Mouse (Mus musculus) layer of hippocampus, adult 9-10 months (tissue): ENCODE measurements around the gene Best2.

ENCODE experiments used
- DNase-seq: peaks from one replicate; pipeline ENCODE4 v3.0.0; 2022; ENCODE audit warnings: low spot score

The Best2 gene

DNA sequence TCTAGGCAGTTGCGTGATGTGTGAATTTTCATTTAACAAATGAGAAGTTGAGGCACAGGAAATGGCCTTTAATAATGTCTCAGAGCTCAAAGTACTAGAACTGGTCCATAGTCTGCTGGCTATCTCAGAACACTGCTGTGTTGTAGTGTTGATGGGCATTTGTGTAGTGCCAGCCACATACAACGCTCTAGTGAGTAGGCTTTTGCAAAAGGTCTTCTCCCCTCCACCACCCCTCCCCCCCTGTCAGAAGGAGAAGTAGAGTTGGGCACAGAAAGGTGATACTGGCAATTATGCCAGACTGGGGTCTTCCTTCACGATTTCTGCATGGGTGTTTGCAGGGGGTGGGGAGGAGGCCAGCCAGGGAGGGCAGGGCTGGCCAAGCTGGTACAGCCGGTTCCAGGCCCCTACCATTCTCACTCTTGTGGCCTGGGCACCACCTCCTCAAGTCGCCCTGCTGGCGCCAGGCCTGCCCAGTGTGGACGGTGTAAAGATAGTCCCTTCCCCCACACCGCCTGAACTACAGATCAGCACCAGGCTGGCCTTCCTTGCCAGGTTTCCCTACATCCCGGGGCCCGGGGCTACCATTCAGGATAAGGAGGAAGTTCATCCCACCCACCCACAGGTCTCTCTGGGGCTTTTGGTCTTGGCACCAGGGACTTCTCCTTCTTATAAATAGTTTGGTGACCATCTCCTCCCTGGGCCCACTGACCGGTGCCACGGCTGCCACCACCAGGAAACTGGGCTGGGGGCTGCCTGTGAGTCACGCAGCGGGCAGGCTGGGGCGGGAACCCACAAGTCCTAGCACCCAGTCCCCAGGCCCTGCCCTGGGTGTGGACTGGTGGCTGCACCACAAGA is 32.5 kb downstream of the Best2 start:
- DNase-seq: no peak

- DNase-seq: no peak
Measured at GRCm38 (mm10) chr8:84980622-84981358, 33.5 kb downstream of the Best2 start.

- peak; percentile 91 for DNase-seq
Measured at GRCm38 (mm10) chr8:84979599-84980421, 34.5 kb downstream of the Best2 start.

DNA sequence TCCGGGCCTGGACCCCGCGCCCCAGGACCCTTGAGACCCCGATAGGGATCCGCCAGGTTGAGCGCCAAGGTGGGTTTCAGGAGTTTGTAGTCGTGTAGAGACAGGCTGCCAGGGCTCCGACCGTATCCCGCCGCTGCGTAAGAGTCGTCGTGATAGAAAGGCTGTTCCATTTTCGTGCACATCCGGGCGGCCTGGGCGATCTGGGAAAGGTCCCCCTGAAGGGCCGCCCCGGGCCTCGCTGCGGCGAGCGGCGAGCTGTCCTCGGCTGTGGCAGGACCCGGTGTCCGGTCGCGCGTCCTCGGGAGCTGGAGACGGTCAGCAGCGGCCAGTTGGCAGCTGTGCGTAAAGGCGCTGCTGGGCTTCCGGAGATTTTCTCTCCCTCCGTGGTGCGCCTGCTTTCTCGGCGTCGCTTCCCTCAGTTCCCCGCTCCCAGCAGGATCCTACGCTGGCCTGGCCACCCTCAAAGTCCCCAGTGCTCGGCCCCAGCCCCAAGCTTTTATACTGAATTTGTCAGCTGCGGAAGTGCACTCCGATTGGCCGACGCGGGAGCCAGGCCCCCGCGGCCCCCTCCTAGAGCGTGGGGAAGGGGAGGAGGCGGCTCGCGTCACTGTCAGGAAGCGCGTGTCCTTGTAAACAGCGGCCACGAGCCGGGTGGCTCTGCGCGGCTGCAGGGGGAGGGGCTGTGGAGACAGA is 35.9 kb downstream of the Best2 start, which contains the start of gene Junb:
Junb (minus strand) TSS at position 471 of the 693 bp plus-strand sequence.
- peak; percentile 96 for DNase-seq

DNA sequence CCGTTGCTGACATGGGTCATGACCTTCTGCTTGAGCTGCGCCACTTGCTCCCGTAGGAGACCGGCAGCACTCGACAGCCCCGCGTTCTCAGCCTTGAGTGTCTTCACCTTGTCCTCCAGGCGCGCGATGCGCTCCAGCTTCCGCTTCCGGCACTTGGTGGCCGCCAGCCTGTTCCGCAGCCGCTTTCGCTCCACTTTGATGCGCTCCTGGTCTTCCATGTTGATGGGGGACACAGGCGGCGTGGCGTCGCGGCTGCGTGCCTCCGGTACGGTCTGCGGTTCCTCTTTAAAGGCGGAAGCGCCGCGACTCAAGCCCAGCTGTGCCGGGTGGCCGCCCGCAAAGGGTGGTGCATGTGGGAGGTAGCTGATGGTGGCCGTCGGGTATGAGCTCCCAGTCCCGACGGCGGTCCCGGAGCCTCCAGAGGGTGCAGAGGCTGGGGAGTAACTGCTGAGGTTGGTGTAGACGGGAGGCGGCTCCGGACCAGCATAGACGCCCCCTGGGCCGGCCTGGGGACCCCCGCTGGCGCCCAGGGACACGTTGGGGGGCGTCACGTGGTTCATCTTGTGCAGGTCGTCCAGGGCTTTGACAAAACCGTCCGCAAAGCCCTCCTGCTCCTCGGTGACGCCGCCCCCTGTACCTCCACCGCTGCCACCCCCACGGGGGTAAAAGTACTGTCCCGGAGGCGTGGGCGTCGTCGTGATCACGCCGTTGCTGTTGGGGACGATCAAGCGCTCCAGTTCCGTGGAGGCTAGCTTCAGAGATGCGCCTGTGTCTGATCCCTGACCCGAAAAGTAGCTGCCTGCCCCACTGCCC is 36.7 kb downstream of the Best2 start:
- no peak for DNase-seq

GRCm38 (mm10) chr8:84976763-84977434 is 37.4 kb downstream of the Best2 start:
- DNase-seq: no peak

- DNase-seq: peak; percentile 94
Measured at GRCm38 (mm10) chr8:84976031-84976762, 38.1 kb downstream of the Best2 start.

GRCm38 (mm10) chr8:84975434-84975833 is 38.9 kb downstream of the Best2 start:
- DNase-seq: no peak

DNA sequence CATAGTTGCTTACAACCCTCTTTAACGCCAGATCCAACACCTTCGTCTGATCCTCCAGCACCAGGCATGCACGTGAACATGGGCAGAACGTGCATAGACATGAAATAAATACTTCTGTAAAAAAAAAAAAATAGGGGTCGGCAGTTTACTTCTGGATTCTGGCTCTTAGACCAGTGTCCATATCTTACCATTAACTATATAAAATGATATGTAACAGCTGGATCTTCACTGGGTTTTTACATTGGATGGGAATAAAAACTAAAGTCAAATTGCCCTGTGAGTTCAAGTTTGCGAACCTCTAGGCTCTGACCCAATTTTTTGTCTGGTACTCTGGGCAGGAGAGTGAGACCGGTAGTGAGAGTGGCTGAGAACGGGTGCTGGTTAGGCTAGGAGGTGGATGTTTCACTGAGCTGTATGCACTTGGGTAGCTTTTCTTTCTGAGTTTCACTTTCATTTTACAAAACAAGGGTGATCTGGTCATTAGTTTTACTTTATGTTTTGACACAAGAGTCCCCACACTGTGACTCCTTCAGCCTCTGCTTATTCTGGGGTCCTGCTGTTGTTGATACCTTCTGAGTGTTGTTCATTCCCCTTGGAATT is 39.7 kb downstream of the Best2 start:
- DNase-seq: no peak

DNA sequence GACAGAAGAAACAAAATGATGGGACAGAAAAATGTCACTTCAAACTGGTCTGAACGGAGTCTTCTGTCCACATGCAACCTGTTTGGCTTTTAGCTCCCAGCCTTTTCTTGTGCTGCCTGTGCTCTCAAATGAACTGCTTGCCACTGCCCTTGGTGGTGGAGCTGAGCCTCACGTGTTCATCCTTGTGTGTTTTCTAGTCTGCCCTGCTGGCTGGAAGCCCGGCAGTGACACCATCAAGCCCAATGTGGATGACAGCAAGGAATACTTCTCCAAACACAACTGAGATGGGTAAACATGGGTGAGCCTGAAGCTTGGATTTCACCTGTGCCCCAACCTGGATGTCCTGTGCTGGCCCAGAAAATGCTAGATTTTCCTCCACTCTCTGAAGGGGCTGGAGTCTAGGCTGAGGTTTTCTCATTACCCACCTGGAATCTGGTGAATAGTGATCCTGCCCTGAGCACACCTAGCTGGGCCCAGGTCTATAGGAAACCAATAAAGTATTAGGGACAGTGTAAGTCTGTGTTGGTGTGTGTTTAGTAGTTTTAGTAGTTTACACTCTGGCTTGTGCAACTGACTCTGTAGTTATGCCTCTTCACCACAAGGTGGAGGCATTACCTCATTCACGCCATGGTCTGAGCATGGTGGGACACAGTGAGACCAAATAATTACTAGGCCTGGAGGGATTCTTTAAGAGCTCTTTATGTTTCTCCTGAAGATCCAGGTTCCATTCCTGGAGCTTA is 40.4 kb downstream of the Best2 start:
- no peak for DNase-seq

GRCm38 (mm10) chr8:84973079-84973478 is 41.3 kb downstream of the Best2 start:
- DNase-seq: no peak

DNA sequence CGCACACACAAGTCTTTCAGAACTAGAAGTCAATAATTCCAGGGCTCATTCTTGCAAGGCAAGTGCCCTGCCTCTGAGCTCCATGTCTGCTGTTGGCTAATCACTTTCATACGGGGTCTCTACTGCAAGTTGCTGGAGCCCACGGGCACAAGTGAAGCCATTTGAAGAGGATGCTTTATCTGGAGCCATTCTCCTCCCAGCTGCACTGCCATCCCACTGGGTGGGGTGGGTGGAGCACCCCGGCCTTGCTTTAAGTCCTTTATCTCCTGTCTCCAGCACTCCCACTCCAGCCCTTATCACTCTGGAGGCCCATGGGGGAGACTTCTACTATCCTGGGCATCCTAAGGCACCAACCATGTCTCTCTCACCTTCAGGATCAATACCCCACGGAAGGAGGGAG is 43.4 kb downstream of the Best2 start:
- DNase-seq: no peak

DNA sequence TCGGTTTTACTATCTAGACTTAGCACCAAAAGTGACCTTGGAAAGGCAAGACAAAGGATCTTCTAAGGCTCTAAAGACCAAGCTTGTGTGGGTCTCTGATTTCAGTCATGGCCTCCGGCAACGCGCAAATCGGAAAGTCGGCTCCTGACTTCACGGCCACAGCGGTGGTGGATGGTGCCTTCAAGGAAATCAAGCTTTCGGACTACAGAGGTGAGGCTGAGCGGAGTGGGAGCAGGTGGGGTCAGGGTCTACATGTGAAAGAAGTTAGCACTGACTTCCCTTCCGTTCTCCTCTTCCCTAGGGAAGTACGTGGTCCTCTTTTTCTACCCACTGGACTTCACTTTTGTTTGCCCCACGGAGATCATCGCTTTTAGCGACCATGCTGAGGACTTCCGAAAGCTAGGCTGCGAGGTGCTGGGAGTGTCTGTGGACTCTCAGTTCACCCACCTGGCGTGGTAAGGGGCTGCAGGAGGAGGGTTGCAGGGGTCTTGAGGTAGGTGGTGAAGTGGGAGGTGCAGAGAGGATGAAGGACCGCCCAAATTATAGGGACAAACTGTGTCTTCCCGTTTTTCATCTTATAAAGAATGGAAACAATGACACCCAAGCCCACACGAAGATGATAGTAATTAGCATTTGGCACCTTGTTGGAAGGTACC is 44.1 kb downstream of the Best2 start:
- DNase-seq: no peak

- no peak for DNase-seq
Measured at GRCm38 (mm10) chr8:84969241-84970134, 44.8 kb downstream of the Best2 start, which contains the start of the genes Gm49661, Prdx2 and Rnaseh2a. Gm49661 (minus strand) TSS chr8:84969433. Prdx2 (plus strand) TSS chr8:84969587. Rnaseh2a (minus strand) TSS chr8:84969767.

DNA sequence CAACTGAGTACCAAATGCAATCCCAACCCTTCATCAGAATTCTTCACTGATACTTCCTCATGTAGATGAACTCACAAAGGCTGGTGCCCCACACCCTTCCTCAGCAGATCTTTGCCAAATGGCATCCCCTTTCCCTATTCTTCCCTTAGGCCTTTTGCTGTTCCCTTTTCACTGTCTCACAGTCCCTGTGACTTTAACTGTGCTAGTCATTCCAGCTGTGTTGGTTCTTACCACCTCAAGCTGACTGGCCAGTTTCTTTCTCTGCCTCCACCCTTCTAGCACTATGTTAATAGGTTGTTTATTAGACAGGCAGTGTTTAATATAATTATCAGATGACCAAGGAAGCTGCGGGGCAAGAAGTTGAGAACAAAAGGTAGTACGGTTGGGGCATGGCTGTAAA is 45.7 kb downstream of the Best2 start:
- DNase-seq: no peak

DNA sequence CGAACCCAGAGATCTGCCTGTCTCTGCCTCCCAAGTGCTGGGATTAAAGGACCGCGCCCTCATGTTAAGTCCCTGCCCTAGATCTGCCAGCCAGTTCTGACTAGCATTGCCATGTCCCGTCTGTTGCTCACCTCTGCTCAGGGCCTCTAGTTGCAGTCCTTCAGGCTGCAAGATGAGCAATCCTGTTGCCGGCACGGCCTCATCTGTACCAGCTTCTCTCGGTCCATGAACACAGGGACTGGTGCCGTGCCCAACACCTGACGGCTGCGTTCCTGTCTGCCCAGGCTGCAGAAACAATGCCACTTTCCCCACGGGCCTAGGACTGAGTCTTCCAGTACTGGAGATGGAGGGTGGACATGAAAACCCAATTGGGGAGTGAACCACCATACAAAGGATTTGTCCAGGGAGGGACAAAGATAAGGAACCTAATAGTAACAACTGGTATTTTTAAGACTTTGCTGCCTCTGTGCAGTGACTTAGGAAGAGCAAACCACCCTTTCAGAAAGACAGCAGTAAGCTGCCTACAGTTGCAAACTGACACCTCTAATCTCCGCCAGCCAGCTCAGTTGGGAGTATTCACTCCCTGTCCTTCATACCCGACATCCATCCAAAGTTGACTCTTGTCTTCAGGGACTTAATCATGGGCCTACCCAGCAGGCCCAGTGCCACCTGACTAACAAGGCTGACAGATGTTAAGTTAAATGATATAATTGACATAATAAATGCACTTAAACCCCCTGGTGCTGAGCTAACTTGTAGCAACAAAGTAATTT is 46.6 kb downstream of the Best2 start:
- DNase-seq: no peak
